Mouse (Mus musculus) brain, embryonic 14.5 days (tissue): ENCODE measurements around the gene Snrpg.

ENCODE experiments used
- CTCF ChIP-seq: fragments of 200-500 bp; IDR thresholded peaks from 2 replicates; pipeline ENCODE4 v1.5.1; 2012; ENCODE audit warnings: inconsistent platforms, mild to moderate bottlenecking, moderate library complexity, borderline replicate concordance; ENCODE audit not compliant: insufficient read depth, insufficient read length; ENCODE audit errors: extremely low read depth
- POLR2A ChIP-seq: fragments of 200-500 bp; IDR thresholded peaks from 2 replicates; pipeline ENCODE4 v1.6.1; 2012; ENCODE audit warnings: mild to moderate bottlenecking, inconsistent platforms, borderline replicate concordance; ENCODE audit not compliant: poor library complexity, insufficient read depth, insufficient read length, severe bottlenecking; ENCODE audit errors: extremely low read depth

DNA sequence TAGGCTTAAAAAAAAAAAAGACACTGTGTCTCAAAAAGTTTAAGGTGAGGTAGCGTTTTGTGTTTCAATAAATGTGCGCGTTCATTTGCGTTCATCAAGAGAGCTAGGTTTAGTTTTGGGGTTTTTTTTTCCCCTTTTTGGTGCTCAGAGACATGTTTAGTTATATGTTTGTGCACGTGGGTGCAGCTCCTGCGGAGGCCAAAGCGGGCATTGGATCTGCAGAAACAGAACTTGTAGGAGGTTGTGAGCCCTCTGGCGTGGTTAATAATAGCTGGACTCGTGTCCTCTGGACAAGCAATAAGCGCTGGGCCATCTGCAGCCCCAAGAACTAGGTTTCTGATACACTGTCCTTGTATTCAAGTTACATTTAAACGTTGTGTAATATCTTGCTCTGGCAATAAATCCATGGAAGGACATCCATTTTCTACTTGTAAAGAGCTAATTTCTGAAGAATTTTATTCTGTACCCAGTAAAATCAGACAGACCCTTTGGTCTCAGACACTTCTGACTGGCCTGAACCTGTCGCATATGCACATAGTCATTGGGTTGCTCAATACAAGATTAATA lies 929 bp downstream of the Snrpg start:
- TF ChIP-seq POLR2A (no peak), CTCF (no peak)
